Mouse (Mus musculus) thymus, adult 2 months (tissue): Measurements from ENCODE around the gene Hmgcs1. TPM values are rescaled to one million over a fixed set of nuclear protein-coding genes. Genes with fewer than 3 reads are reported as not detected.
A peak's percentile ranks its signal among the peaks of the same experiment; 100 is the strongest.
"Not testable (repeated sequence)": the region's sequence is repeated elsewhere in the genome, so short reads cannot be mapped to it uniquely, and the experiment has no call there.

ENCODE experiments used
- DNase-seq: peaks from one replicate; pipeline ENCODE4 v3.0.0; 2021
- H3K27ac ChIP-seq: fragments of 200-500 bp; 2 replicates; pipeline ENCODE4 v1.5.1; 2012; ENCODE audit warnings: low read length, control low read depth; ENCODE audit not compliant: control insufficient read depth, insufficient read depth
- H3K27me3 ChIP-seq: fragments of 200-500 bp; 2 replicates; pipeline ENCODE4 v1.6.1; 2012; ENCODE audit warnings: mild to moderate bottlenecking, low read length, moderate library complexity, mixed read lengths; ENCODE audit not compliant: control insufficient read depth, insufficient read depth
- H3K36me3 ChIP-seq: fragments of 200-500 bp; 2 replicates; pipeline ENCODE4 v1.6.1; 2012; ENCODE audit warnings: mild to moderate bottlenecking, low read length, moderate library complexity; ENCODE audit not compliant: control insufficient read depth, insufficient read depth
- H3K4me1 ChIP-seq: fragments of 200-500 bp; replicated peaks from 2 replicates; pipeline ENCODE4 v1.6.1; 2012; ENCODE audit warnings: low read length; ENCODE audit not compliant: control insufficient read depth, insufficient read depth
- H3K4me3 ChIP-seq: fragments of 200-500 bp; 2 replicates; pipeline ENCODE4 v1.5.1; 2012; ENCODE audit warnings: mild to moderate bottlenecking, low read length, control low read depth, moderate library complexity; ENCODE audit not compliant: control insufficient read depth, insufficient read depth
- CTCF ChIP-seq: fragments of 200-500 bp; IDR thresholded peaks from 2 replicates; pipeline ENCODE4 v1.5.1; 2012; ENCODE audit warnings: mild to moderate bottlenecking, control low read depth, low read length, moderate library complexity, borderline replicate concordance; ENCODE audit not compliant: control insufficient read depth, poor library complexity, insufficient read depth; ENCODE audit errors: extremely low read depth
- POLR2A ChIP-seq: fragments of 200-500 bp; IDR thresholded peaks from 2 replicates; pipeline ENCODE4 v1.6.1; 2012; ENCODE audit warnings: mild to moderate bottlenecking, low read length, control low read depth, moderate library complexity; ENCODE audit not compliant: control insufficient read depth, poor library complexity, insufficient read depth; ENCODE audit errors: extremely low read depth
- whole genome bisulfite sequencing: fragments of 180-500 bp; shearing (Covaris S2); methylation state at CpG from one replicate; pipeline ENCODE4 v1.1.7; 2018; 5-methylcytosine and 5-hydroxymethylcytosine counted together
- polyA plus RNA-seq: library from polyadenylated mRNA; depleted of rRNA; stranded (reverse); fragments of >200 nt; gene quantifications from 2 replicates; pipeline ENCODE4 v1.2.3, GENCODE M21; 2012

The Hmgcs1 gene
- polyA plus RNA-seq, 1 experiment = 13.3 TPM

DNA sequence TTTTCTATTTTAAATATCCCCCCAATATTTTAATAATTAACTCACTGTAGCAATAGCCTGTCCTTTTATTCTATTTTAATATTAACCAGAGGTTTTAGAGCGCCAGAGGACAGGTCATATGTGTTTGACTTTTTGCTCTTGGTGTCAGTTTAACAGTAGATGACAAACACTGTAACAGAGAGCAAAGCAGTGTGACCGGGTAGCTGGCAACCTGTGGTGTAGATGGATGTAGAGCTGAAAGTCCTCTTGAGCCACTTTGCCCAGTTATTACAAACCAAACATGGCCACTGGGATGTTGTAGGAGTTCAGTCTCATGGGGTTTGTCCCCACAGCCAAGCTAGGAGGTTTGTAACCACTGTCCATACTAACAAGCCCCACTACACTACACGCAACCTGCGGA lies 8.3 kb downstream of the Hmgcs1 start:
- Histone ChIP-seq H3K27me3 (no peaks in the 10 kb centered on the region), H3K4me3 (no peak overlapping the region), H3K27ac (no peak overlapping the region), H3K36me3 (peaks cover 30% of the 10 kb centered on the region), H3K4me1 (no peaks in the 10 kb centered on the region)
- no peak for TF ChIP-seq POLR2A
- TF ChIP-seq CTCF = no peak
- WGBS = 98% methylated on average over 4 of the region's 4 CpGs
- no peak for DNase-seq

DNA sequence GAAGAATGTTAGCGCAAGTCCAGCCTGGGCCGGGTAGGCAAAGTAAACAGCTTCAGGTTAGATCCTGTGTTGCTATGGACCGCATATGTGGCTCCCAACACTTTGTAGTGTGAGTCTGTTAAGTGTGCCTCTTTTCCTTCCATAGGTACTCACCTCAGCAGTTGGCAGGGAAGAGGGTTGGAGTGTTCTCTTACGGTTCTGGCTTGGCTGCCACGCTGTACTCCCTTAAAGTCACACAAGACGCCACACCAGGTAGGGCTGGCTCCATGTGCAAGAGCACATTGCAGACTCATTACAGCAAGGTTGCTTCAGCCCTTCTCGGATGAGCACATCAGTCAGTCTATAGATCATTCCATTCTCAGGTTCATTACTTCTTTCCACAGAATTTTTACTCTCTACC lies 14.1 kb downstream of the Hmgcs1 start:
- 95% methylated on average over 7 of the region's 7 CpGs for WGBS
- no peak for DNase-seq
- H3K36me3 ChIP-seq = peaks cover 51% of the 10 kb centered on the region

DNA sequence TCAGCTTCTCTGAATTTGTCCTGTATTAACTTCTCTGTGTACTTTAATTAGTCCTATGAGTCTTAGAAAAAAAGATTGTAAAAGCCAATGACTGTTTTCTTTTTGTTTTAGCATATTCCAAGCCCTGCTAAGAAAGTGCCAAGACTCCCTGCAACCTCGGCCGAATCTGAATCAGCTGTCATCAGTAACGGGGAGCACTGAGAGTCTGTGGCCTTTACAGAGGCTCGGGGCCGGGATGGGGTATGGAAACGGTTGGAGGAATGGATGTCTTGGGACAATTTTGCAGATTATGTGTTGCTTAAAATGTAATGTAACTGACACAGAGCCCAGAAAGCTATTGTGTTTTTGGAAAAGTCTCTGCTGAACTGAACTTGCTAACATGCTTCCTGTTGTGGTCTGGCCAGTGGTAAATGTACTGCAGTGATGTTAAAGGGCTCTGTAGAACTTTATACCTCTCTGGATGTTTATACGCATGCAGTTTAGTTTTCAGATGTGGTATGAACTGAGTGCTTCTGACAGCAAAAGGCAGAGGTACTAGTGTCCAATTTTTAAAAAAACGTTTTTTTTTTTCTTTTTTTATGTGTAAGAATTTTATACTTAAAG lies 16.2 kb downstream of the Hmgcs1 start:
- 16% methylated on average over 8 of the region's 8 CpGs for WGBS

More for the DNA sequence above, 14.1 kb downstream of the Hmgcs1 start:
- Histone ChIP-seq H3K4me3 (no peak overlapping the region), H3K27ac (no peak overlapping the region), H3K27me3 (no peaks in the 10 kb centered on the region), H3K4me1 (peaks cover 6% of the 10 kb centered on the region)
- no peak for TF ChIP-seq POLR2A
- TF ChIP-seq CTCF = no peak

GRCm38 (mm10) chr13:119706953-119707352 lies 16.8 kb downstream of the Hmgcs1 start:
- Histone ChIP-seq H3K27me3 (no peaks in the 10 kb centered on the region), H3K4me1 (peaks cover 6% of the 10 kb centered on the region), H3K4me3 (no peak overlapping the region), H3K27ac (peak overlapping the region; percentile 30; the same call in 1 of the 2 replicates), H3K36me3 (peaks cover 49% of the 10 kb centered on the region)
- DNase-seq = no peak
- 25% methylated on average over 7 of the region's 7 CpGs for WGBS
- TF ChIP-seq POLR2A (no peak), CTCF (no peak)

More for the DNA sequence above, 16.2 kb downstream of the Hmgcs1 start:
- H3K4me3 ChIP-seq, DNase-seq, H3K27me3 ChIP-seq, H3K4me1 ChIP-seq: not testable (repeated sequence)
- Histone ChIP-seq H3K36me3 (peaks cover 47% of the 10 kb centered on the region), H3K27ac (peak overlapping the region; percentile 50; the same call in 1 of the 2 replicates)

- 92% methylated on average over 6 of the region's 6 CpGs for WGBS
- Histone ChIP-seq H3K4me3 (no peak overlapping the region), H3K27me3 (no peaks in the 10 kb centered on the region), H3K4me1 (peaks cover 6% of the 10 kb centered on the region), H3K27ac (no peak overlapping the region), H3K36me3 (peaks cover 48% of the 10 kb centered on the region)
- TF ChIP-seq POLR2A (no peak), CTCF (no peak)
- DNase-seq = no peak
Measured at GRCm38 (mm10) chr13:119707906-119708305, 17.7 kb downstream of the Hmgcs1 start.

- Histone ChIP-seq H3K4me1 (peaks cover 6% of the 10 kb centered on the region), H3K4me3 (no peak overlapping the region), H3K27me3 (no peaks in the 10 kb centered on the region), H3K27ac (no peak overlapping the region), H3K36me3 (peaks cover 48% of the 10 kb centered on the region)
- TF ChIP-seq POLR2A = no peak
- no peak for TF ChIP-seq CTCF
- 71% methylated on average over 5 of the region's 5 CpGs for WGBS
- DNase-seq = no peak
Measured at GRCm38 (mm10) chr13:119708941-119709340, 18.8 kb downstream of the Hmgcs1 start.
